Mouse (Mus musculus) gastrocnemius, postnatal 14 days (tissue): Measurements from ENCODE around the gene Snapc2. TPM values are rescaled to one million over a fixed set of nuclear protein-coding genes. Genes with fewer than 3 reads are reported as not detected.

Experiments used
- DNase-seq: peaks from one replicate; pipeline ENCODE4 v3.0.0; 2021; ENCODE audit warnings: mixed read lengths
- intact Hi-C: fragments of 180-260 bp; cut with DNase I; formaldehyde crosslinking; loops from one replicate; pipeline ENCODE4 v1.15.1; 2025; ENCODE audit warnings: low total_unique reads
- total RNA-seq, 2 experiments: library from RNA; stranded (reverse); gene quantifications; 2 replicates each; pipeline ENCODE4 v1.2.3; 2021

The Snapc2 gene
- total RNA-seq, 2 experiments from 2014 or later: 10.1 to 12.2 TPM

- intact Hi-C loops: loop anchor here (5.0 kb wide), 1 partner anchor 63 kb away; no protein-coding TSS in a partner anchor
- DNase-seq: no peak
These were observed 6.9 kb downstream of the Snapc2 start for GRCm38 (mm10) chr8:4259805-4260170.

DNA sequence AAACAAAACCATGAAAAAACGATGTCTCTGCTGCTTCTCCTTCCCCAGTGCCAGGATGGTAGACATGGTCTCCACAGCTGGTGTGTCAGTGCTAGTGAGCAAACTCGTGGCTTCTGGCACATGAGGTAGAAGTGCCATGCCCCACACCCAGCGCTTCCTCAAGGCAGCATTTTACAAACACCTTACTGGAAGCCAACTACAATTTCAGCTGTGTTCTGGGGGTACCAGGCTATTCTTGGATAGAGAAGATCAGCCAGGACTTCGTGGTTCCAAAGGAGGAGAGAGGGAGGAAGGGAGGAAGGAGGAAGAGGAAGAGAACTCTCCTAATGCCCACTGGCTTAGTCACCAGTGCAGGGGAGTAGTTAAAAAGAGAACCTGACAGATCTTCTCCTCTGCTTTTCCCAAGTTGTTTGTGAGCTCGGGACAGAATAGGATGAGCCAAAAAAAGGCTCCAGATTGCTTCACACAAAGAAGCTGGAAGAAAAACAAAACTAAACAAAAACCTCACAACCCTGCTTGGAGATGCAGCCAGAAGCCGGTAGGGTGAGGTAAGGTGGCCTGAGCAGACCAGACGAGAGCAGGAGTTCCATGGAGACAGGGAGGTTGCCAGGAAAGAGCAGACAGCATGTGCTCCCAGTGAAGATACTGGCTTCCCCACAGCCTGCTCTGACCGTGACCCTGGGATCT, 10.4 kb downstream of the Snapc2 start:
- intact Hi-C loops: loop anchor here (5.0 kb wide), 1 partner anchor 59 kb away; no protein-coding TSS in a partner anchor
- no peak for DNase-seq

- intact Hi-C loops: no loop called here
- no peak for DNase-seq
These were observed 12.5 kb downstream of the Snapc2 start for GRCm38 (mm10) chr8:4265160-4265914.

DNA sequence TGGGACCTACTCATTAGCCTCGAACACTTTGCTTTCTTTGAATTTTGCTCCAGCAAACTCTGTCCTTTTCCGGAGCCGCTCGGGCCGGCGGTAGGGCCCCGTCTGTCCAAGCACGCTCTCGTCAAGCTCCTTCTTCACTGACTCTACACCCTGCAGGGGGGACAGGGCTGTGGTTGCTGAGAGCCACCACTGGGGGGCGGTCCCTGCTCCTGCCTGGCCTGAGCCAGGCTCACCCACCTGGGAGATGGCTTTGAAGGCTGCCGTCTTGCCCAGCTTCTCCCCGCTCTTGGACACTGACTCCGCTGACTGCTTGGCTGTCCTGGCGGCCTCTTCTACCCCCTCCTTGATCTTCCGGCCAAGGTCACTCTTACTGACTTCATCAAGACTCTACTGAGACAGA, 14.7 kb downstream of the Snapc2 start:
- intact Hi-C loops: no loop called here
- no peak for DNase-seq

DNA sequence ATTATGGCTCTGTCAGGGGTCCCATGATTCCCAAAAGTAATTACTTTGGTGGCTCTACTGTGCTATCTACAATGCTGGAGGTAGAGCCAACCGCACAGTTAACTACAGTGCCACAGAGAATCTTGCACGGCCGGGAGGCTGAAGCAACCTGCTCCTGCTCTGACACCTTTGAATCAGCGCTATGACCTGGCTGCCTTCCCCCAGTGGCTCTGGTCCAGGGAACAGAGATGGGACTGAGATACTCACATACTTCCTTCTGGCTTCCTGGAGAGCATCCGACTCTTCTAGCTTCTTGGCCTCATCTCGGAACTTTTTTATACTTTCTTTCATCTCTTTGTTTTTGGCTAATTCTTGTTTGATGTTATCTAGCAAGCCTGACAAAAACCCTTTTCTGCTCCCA, 16.7 kb downstream of the Snapc2 start:
- no peak for DNase-seq
- intact Hi-C loops: no loop called here

DNA sequence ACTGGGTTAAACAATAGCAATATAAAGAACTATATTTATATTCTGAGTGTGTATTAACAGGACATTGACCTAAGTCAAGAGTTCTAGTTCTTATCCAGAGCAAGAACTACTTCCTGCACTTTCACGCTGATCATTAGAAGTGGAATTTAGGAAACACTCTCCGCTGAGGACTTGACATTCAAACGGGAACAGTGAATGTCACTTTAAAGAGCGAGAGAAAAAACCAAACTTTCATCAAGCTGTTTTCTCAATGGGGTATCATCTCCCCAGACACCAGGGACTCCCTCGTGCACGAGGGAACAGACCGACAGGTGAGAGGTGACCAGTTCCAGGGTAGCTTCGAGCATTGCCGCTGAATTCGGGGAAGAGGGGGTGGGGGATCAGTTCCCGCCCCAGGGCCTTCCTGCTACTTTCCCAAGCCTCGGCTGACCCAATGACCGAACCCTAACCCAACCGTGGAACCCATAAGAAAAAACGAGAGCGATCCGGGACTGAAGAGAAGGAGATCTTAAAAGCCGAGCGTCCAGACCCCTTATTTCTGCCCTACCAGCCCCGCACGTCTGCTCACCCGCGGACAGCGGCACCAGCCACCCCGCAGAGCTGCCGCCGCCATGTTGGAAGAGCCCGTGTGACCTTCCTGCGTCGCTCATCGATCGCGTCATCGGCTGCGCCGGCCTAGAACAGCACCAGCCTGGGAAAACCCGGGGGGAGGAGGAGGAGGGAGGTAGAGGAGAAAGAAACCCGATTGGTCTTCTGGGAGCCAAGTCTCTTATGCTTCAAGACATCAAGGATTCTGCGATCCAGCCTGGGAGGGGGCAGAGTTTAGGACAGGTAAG, 22.6 kb downstream of the Snapc2 start, which contains the start of gene Timm44:
TSS of gene Timm44 (minus strand) at position 639 of the 836 bp plus-strand sequence.
- intact Hi-C loops: no loop called here

DNA sequence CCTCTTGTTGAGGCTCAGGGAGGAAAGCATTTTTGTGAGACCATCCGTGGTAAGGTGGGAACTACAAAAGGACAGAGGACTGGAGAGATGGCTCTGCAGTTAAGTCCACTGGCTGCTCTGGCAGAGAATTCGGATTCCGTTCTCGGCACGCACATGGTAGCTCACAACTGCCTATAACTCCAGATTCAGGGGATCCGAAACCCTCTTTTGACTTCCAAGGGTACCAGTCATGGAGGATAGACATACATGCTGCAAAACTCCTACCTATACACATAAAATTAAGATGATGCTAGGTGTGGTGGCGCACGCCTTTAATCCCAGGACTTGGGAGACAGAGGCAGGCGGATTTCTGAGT, 23.2 kb downstream of the Snapc2 start:
- DNase-seq: no peak
- intact Hi-C loops: no loop called here

More for the DNA sequence above, 22.6 kb downstream of the Snapc2 start, which contains the start of gene Timm44:
- DNase-seq: peak; percentile 96

DNA sequence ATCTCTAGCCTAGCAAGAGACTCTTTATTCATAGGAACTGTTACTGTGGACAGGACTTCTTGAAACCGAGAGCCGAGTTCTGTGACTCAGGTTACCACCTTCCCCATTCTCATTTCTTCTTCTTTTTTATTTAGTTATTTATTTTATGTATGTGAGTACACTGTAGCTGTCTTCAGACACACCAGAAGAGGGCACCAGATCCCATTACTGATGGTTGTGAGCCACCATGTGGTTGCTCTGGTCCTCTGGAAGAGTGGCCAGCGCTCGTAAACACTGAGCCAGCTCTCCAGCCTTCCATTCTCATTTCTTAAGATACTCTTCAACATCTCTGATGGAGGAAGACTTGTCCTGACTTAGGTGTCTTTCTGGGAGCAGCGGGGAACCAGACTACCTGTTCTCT, 39.9 kb downstream of the Snapc2 start:
- intact Hi-C loops: no loop called here

GRCm38 (mm10) chr8:4297822-4298221, 44.9 kb downstream of the Snapc2 start:
- DNase-seq: no peak
- intact Hi-C loops: no loop called here

More for the DNA sequence above, 39.9 kb downstream of the Snapc2 start:
- DNase-seq: no peak

GRCm38 (mm10) chr8:4304124-4304547, 51.3 kb downstream of the Snapc2 start:
- no peak for DNase-seq
- intact Hi-C loops: no loop called here

Other genes with a start within 250 kb of the Snapc2 start
- 1 to 10 TPM; 1.2 to 2.8 TPM for gene Cd209f, start 147.2 kb upstream of the Snapc2 start, total RNA-seq
- under 1 TPM in 1 of 2 experiments, not detected in 1; 0.45 TPM for gene Cd209g, start 119.0 kb upstream of the Snapc2 start, total RNA-seq
- gene Evi5l, start 86.5 kb upstream of the Snapc2 start, total RNA-seq: 10 to 100 TPM; 11.1 to 12.4 TPM
- under 1 TPM; 0.07 to 0.12 TPM for gene Prr36, start 35.6 kb upstream of the Snapc2 start, total RNA-seq
- under 1 TPM in 1 of 2 experiments, not detected in 1; 0.04 TPM for gene Lrrc8e, start 26.3 kb upstream of the Snapc2 start, total RNA-seq
- gene Map2k7, start 14.3 kb upstream of the Snapc2 start, total RNA-seq: 10 to 100 TPM; 60.5 to 74.6 TPM
- under 1 TPM in 1 of 2 experiments, not detected in 1; 0.18 TPM for gene Gm49320, start 14.2 kb upstream of the Snapc2 start, total RNA-seq
- gene Tgfbr3l, start 4.9 kb upstream of the Snapc2 start, total RNA-seq: 1 to 10 TPM; 1.8 to 3.4 TPM
- 1 to 10 TPM; 1.4 to 2.5 TPM for gene Ctxn1, start 6.2 kb downstream of the Snapc2 start, total RNA-seq
- gene Timm44, start 22.8 kb downstream of the Snapc2 start, total RNA-seq: 10 to 100 TPM; 67.8 to 82.1 TPM
- 1 to 10 TPM; 8.7 to 9.4 TPM for gene Ccl25, start 72.1 kb downstream of the Snapc2 start, total RNA-seq
- 10 to 100 TPM; 42.6 to 47.7 TPM for gene Elavl1, start 72.3 kb downstream of the Snapc2 start, total RNA-seq
- gene Cers4, start 239.9 kb downstream of the Snapc2 start, total RNA-seq: 1 to 10 TPM; 5.4 to 7.1 TPM